Mouse (Mus musculus) liver, postnatal 0 days (tissue): ENCODE measurements at regions not wholly inside any gene's neighbourhood (a gene's known extent, or its start where the extent isn't known, plus 50 kb on each side); places are given as distances from the start of the nearest gene placed in this dataset.

Source experiments
- ATAC-seq: fragments of 200-750 bp; cut with Nextera tagmentation; 2 replicates; pipeline ENCODE4 v1.8.0; 2017; ENCODE audit warnings: mild to moderate bottlenecking, moderate library complexity
- DNase-seq: peaks from one replicate; pipeline ENCODE4 v3.0.0-alpha.2; 2016
- H3K27ac ChIP-seq: fragments of 300-500 bp; sonication (generic); 2 replicates; pipeline ENCODE4 v1.5.1; 2014; ENCODE audit warnings: antibody characterized with exemption, moderate library complexity, mild to moderate bottlenecking, low read depth
- H3K27me3 ChIP-seq: fragments of 300-500 bp; sonication (generic); 2 replicates; pipeline ENCODE4 v1.6.1; 2014; ENCODE audit warnings: low read length, control low read depth, mixed read lengths; ENCODE audit not compliant: insufficient read depth
- H3K36me3 ChIP-seq: fragments of 300-500 bp; sonication (generic); replicated peaks from 2 replicates; pipeline ENCODE4 v1.6.1; 2014; ENCODE audit warnings: mild to moderate bottlenecking, control low read depth, low read length, moderate library complexity, mixed read lengths; ENCODE audit not compliant: insufficient read depth
- H3K4me1 ChIP-seq: fragments of 300-500 bp; sonication (generic); 2 replicates; pipeline ENCODE4 v1.6.1; 2014; ENCODE audit warnings: antibody characterized with exemption, mild to moderate bottlenecking, control low read depth; ENCODE audit not compliant: insufficient read depth
- H3K4me2 ChIP-seq: fragments of 300-500 bp; sonication (generic); 2 replicates; pipeline ENCODE4 v1.6.1; 2014; ENCODE audit warnings: low read depth, mild to moderate bottlenecking, low read length, moderate library complexity, mixed read lengths
- H3K4me3 ChIP-seq: fragments of 300-500 bp; sonication (generic); 2 replicates; pipeline ENCODE4 v1.5.1; 2014; ENCODE audit warnings: low read depth, low read length
- H3K9ac ChIP-seq: fragments of 300-500 bp; sonication (generic); replicated peaks from 2 replicates; pipeline ENCODE4 v1.6.1; 2014; ENCODE audit warnings: mild to moderate bottlenecking, moderate library complexity
- H3K9me3 ChIP-seq: fragments of 300-500 bp; sonication (generic); 2 replicates; pipeline ENCODE4 v1.6.1; 2016; ENCODE audit warnings: mild to moderate bottlenecking, control low read depth, low read length, mixed read lengths
- CTCF ChIP-seq: sonication (generic); IDR thresholded peaks from 2 replicates; pipeline ENCODE4 v1.5.1; 2016; ENCODE audit warnings: antibody characterized with exemption, low read depth
- EP300 ChIP-seq: IDR thresholded peaks from 2 replicates; pipeline ENCODE4 v1.6.1; 2016; ENCODE audit warnings: antibody characterized with exemption, low read depth, mild to moderate bottlenecking
- WGBS: fragments of 180-500 bp; shearing (Covaris S2); extraction: QIAGEN DNeasy Blood & Tissue Kit; methylation state at CpG from one replicate; pipeline ENCODE4 v1.1.7; 2014; ENCODE audit not compliant: insufficient replicate concordance; 5-methylcytosine and 5-hydroxymethylcytosine counted together

DNA sequence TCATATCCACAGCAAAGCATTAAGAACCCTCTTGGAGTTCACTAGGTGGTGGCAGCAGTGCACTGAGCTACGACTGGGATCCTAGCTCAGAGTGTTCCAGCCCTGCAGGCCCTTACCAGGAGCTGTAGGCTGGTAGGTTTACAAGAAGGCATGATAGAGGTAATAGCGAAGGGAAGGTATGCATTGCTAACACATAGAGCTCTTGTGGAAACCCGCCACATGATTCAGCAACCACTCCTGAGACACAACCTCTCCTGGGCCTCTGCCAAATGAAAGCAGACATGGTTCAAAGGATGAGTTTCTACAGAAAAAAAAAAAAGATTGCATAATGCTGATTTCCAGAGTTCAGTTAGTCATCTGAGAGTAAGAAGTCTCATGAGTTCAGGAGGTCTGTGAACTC, 370.5 kb upstream of the Npvf start:
- Histone ChIP-seq H3K4me2 (no peak overlapping the region), H3K9ac (no peak overlapping the region), H3K4me1 (peaks cover 6% of the 10 kb centered on the region; the same call in 1 of the 2 replicates), H3K36me3 (no peaks in the 10 kb centered on the region), H3K27me3 (no peaks in the 10 kb centered on the region), H3K4me3 (no peak overlapping the region), H3K9me3 (no peaks in the 10 kb centered on the region), H3K27ac (no peak overlapping the region)
- ATAC-seq = no peak
- 60% methylated on average over 3 of the region's 3 CpGs for WGBS
- TF ChIP-seq CTCF = no peak
- TF ChIP-seq EP300 = no peak
- DNase-seq = peak; percentile 19

DNA sequence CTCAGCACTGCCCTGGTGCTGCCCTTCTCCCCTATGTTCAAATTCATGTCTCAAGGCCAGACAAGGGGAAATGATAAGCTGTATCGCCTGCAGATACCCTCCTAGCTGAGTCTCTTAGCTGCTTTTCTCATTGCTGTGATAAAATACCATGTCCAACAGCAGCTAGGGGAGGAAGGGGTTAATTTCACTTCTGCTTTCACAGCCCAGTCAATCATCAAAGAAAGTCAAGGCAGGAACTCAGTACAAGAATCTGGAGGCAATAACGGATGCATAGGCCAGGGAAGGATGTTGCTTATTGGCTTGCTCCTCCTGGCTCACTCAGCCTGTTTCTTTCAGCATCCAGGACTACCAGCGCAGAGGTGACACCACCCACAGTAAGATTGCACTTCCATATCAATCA, 371.2 kb upstream of the Npvf start:
- H3K36me3 ChIP-seq = no peaks in the 10 kb centered on the region
- no peaks in the 10 kb centered on the region for H3K27me3 ChIP-seq
- H3K4me2 ChIP-seq = no peak overlapping the region
- ATAC-seq (no peak), DNase-seq (no peak)
- H3K9ac ChIP-seq = no peak overlapping the region
- no peak overlapping the region for H3K27ac ChIP-seq
- WGBS = 38% methylated on average over 3 of the region's 3 CpGs
- peaks cover 6% of the 10 kb centered on the region; the same call in 1 of the 2 replicates for H3K4me1 ChIP-seq
- H3K9me3 ChIP-seq = no peaks in the 10 kb centered on the region
- H3K4me3 ChIP-seq = no peak overlapping the region
- TF ChIP-seq EP300 (no peak), CTCF (no peak)

DNA sequence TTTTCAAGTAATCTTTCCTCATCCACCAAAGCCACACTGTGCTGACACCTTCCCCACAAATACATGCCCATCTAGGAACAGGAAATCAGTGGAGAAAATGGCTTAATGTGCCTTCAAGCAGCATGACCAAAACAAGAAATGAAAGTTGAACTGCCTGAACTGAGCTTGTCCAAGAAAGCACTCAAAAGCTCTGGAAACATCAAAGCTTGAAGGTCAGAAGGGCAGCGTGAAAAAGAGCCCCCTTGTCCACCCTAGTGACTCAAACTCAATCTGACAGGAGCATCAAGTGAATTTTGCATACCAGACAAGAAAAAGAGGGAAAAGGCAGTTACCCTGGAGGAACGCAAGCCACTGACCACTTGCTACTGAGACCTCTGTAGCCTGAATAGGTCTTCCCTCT, 373.1 kb upstream of the Npvf start:
- Histone ChIP-seq H3K4me3 (no peak overlapping the region), H3K27me3 (no peaks in the 10 kb centered on the region), H3K9me3 (no peaks in the 10 kb centered on the region), H3K4me2 (no peak overlapping the region), H3K9ac (no peak overlapping the region), H3K27ac (no peak overlapping the region), H3K36me3 (no peaks in the 10 kb centered on the region), H3K4me1 (peaks cover 6% of the 10 kb centered on the region; the same call in 1 of the 2 replicates)
- ATAC-seq = no peak
- no peak for DNase-seq
- no peak for TF ChIP-seq CTCF
- TF ChIP-seq EP300 = no peak
- WGBS = 68% methylated on average over 2 of the region's 2 CpGs

DNA sequence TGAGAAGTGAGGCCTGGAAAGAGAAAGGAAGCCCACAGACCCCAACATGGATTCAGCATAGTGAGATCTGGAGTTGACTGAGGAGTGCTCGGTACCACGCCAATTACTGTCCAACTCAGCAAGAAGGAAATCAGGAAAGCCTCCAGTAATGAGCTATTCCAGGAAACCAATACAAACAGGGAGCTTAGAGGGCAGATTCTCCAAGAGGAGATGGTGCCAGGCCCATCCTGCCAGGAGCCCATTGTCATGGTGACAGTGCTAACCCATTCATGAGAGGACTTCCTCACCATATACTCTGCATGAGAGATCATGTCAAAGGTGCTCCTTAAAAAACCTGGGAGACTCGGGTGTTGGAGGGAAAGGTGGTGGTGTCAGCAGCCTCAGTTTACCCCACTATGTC, 375.3 kb upstream of the Npvf start:
- 73% methylated on average over 3 of the region's 3 CpGs for WGBS
- Histone ChIP-seq H3K27ac (no peak overlapping the region), H3K9me3 (no peaks in the 10 kb centered on the region), H3K36me3 (no peaks in the 10 kb centered on the region), H3K4me2 (no peak overlapping the region), H3K4me3 (no peak overlapping the region), H3K27me3 (no peaks in the 10 kb centered on the region), H3K9ac (no peak overlapping the region), H3K4me1 (peaks cover 6% of the 10 kb centered on the region; the same call in 1 of the 2 replicates)
- TF ChIP-seq EP300 = no peak
- no peak for TF ChIP-seq CTCF
- ATAC-seq (no peak), DNase-seq (no peak)

DNA sequence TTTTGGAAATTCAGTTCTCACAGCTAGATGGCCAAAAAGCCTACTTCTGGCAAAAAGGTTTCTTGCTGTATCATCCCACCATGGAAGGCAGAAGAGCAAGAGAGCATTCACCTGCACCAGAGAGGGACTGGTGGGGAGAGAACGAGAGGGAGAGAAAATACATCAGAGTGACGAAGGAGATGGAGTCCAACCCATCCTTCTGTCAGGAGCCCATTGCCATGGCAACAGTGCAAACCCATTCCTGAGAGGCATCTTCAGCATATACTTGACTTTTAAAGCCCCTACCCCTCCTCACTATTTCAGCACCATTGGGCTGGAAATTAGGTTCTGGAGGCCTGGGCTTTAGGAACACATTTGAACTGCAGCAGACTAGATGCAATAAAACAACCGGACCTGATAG, 375.7 kb upstream of the Npvf start:
- 71% methylated on average over 3 of the region's 3 CpGs for WGBS
- DNase-seq (no peak), ATAC-seq (no peak)
- H3K9me3 ChIP-seq = no peaks in the 10 kb centered on the region
- H3K36me3 ChIP-seq = no peaks in the 10 kb centered on the region
- H3K4me3 ChIP-seq = no peak overlapping the region
- H3K27me3 ChIP-seq = no peaks in the 10 kb centered on the region
- H3K9ac ChIP-seq = no peak overlapping the region
- H3K4me2 ChIP-seq = no peak overlapping the region
- peaks cover 4% of the 10 kb centered on the region; the same call in 1 of the 2 replicates for H3K4me1 ChIP-seq
- TF ChIP-seq EP300 (no peak), CTCF (no peak)
- H3K27ac ChIP-seq = no peak overlapping the region

DNA sequence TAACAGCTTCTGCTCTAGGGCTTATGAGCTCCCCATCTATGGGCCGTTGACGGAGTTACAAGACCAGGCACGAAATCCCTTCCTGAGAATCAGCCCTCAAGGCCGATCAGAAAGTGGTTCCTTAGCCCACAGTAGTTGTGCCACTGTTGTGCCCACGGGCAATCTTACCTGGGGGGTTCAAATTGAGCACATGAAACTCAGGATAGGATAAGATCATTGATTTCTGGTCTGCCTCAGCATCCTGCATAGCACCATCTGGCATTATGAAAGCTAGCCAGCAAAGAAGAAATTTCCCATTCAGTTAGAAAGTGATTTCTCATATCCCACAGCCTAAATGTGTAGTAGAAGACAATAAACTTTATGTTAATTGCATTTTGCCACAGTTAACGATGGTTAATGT, 379.6 kb upstream of the Npvf start:
- 71% methylated on average over 6 of the region's 6 CpGs for WGBS
- TF ChIP-seq CTCF (no peak), EP300 (no peak)
- DNase-seq = no peak

DNA sequence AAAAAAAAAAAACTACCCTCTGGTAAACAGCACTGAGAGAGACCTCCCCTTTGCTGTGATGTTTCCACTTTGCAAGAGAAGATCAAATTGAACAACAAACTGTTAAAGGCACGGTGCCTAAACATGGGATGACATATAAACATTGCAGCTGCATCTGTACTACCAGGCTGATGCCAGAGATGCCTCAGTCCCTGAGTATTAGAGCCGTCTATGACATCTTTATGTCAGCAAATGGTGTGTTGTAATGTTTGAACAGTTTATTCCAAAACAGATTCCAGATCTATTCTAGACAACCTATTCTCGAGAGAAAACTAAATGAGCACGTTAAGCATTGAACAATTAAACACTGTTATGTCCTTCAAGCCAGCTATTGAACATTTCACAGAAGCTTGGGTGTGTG, 381.8 kb upstream of the Npvf start:
- 53% methylated on average over 4 of the region's 4 CpGs for WGBS
- Histone ChIP-seq H3K9ac (no peak overlapping the region), H3K4me3 (no peak overlapping the region), H3K4me2 (no peak overlapping the region), H3K9me3 (no peaks in the 10 kb centered on the region), H3K36me3 (no peaks in the 10 kb centered on the region), H3K27me3 (no peaks in the 10 kb centered on the region), H3K27ac (no peak overlapping the region), H3K4me1 (no peaks in the 10 kb centered on the region)
- DNase-seq (no peak), ATAC-seq (peak; percentile 72)
- TF ChIP-seq EP300 (no peak), CTCF (no peak)

More for the DNA sequence above, 379.6 kb upstream of the Npvf start:
- Histone ChIP-seq H3K9ac (no peak overlapping the region), H3K4me2 (no peak overlapping the region), H3K9me3 (no peaks in the 10 kb centered on the region), H3K4me3 (no peak overlapping the region), H3K27me3 (no peaks in the 10 kb centered on the region), H3K4me1 (no peaks in the 10 kb centered on the region), H3K36me3 (no peaks in the 10 kb centered on the region), H3K27ac (no peak overlapping the region)
- ATAC-seq = no peak
